Mouse (Mus musculus) E14TG2a.4 (cell line): Measurements from ENCODE around the gene Wls.

Experiments used
- CTCF ChIP-seq: conservative IDR thresholded peaks from 2 replicates; pipeline ENCODE4 v1.5.1; 2014; ENCODE audit warnings: low read length
- POU5F1 ChIP-seq: IDR thresholded peaks from 2 replicates; pipeline ENCODE4 v1.6.1; 2014; ENCODE audit warnings: low read length, borderline replicate concordance

DNA sequence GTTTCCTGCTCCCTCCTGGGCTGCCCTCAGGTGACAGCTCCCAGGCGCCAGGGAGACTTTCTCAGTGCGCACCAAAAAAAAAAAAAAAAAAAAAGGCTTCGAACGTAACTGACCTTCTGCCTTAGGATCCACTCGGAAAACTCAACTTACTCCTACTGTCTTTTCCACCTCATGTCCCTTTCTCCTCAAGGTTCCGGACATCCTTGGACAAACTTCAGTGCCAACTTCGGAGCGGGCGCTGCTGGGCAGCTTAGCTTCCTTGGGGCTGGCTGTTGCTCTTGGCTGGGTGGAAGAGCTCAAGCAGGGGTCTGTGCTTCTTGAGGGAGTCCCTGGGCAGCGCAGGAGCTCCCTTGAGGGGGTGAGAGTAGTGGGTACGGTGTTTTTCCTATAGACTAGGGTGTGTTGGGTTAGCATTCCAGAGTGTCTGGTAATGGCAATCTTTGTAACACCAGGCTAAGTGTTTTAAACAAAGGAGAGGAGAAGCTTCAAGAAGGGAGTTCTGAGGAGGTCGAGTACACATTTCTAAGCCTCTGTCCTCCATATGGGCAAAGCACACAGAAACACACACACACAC lies 1.4 kb downstream of the Wls start:
- TF ChIP-seq CTCF (no peak), POU5F1 (no peak)
